Mouse (Mus musculus): ENCODE data around the gene Gm45015. TPM values are rescaled to one million over a fixed set of nuclear protein-coding genes. Genes with fewer than 3 reads are reported as not detected.
"Not testable (repeated sequence)": the region's sequence is repeated elsewhere in the genome, so short reads cannot be mapped to it uniquely, and the experiment has no call there.

Gm45015 gene
- 0.50 and 0.69 TPM in 2 replicates for total RNA-seq (2017)

DNA sequence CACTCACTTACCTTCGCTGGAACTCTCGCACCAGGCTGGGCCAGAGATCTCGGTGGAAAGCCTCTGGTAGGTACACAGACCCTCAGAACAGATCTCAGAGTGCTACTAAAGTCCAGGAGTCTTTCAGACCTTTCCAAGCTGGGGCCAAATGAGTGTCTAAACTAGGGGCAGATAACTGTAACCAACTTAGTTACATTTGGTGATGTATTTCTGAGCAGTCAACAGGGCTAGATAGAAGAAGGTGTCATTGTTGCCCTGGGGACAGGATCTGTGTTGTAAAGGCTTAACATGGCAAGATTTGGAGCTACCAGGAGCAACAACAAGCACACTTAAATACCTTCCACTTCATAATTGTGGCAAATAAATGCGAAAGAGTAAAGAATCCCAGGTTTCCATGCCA, at the start of gene Gm45015:
TSS of gene Gm45015 (minus strand) at position 101 of the 400 bp plus-strand sequence.
- ATAC-seq (replicated peaks in 1 of 2; ENCODE audit: insufficient read depth in 1 of 2, low FRiP score in 2 of 2, low TSS enrichment in 1 of 2, low read depth in 1 of 2, poor library complexity in 2 of 2, severe bottlenecking in 2 of 2): no peak

DNA sequence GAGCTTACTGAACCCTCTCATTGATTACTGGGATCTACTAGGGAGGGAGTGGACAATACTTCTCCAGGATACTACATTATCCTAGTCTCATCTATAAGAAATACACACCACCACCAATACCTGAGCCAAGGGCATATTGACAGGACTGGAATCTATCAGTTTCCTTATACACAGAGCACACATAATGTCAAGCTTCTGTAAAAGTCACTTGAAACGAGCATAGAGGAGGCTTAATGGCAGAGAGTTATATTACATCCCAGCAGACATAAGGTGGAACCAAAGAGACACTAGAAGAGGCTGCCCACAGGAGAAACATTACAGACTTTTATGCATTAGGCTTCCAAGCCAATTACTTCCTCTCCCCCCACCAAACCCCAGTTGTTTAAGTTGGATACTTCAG, 48.3 kb upstream of the Gm45015 start:
- ATAC-seq (replicated peaks in 1 of 2; ENCODE audit: insufficient read depth in 1 of 2, low FRiP score in 2 of 2, low TSS enrichment in 1 of 2, low read depth in 1 of 2, poor library complexity in 2 of 2, severe bottlenecking in 2 of 2): no peak

DNA sequence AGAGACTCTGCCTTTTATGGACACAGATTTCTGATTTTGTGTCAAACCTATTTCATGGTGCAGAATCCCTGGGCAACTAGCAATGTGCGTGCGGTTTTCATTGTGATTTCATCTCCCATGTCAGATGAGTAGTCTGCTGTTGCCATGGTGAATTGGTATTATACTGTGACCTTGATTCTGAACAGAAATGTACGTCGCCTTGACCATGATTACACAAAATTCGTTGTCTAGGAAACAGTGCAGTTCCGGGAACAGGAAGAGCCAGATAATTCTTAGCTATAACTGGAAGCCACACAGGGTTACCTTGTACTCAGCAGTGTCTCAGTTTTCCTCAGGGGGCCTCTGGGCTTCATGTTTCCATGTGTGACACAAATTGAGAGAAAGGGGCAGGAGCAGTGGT, 47.8 kb upstream of the Gm45015 start:
- no peak for ATAC-seq (replicated peaks in 1 of 2; ENCODE audit: insufficient read depth in 1 of 2, low FRiP score in 2 of 2, low TSS enrichment in 1 of 2, low read depth in 1 of 2, poor library complexity in 2 of 2, severe bottlenecking in 2 of 2)

GRCm38 (mm10) chrX:73363291-73363690, 26.7 kb upstream of the Gm45015 start:
- ATAC-seq (replicated peaks in 1 of 2; ENCODE audit: insufficient read depth in 1 of 2, low FRiP score in 2 of 2, low TSS enrichment in 1 of 2, low read depth in 1 of 2, poor library complexity in 2 of 2, severe bottlenecking in 2 of 2): peak; percentile 27 to 42; a peak in 1 of 4 replicates

DNA sequence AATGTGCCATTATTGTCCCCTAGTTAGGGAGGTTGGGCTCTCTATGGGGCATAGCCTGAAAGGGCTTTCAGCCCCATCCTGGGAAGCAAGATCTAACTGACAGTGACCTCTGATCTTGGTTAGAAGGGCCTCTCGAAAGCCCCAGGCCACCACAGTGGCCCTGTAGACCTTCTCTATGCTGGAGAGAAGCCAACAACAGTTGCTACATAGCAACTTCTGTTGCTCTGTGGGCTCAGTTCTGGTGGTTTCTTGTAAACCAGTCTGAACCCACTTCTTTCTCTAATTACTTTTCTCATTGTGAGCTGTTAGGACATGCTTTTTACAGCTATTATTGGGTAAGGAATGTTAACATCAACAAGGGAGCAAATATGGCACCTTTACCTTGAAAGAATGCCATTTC, 20.1 kb upstream of the Gm45015 start:
- no peak for ATAC-seq (replicated peaks in 1 of 2; ENCODE audit: insufficient read depth in 1 of 2, low FRiP score in 2 of 2, low TSS enrichment in 1 of 2, low read depth in 1 of 2, poor library complexity in 2 of 2, severe bottlenecking in 2 of 2)

DNA sequence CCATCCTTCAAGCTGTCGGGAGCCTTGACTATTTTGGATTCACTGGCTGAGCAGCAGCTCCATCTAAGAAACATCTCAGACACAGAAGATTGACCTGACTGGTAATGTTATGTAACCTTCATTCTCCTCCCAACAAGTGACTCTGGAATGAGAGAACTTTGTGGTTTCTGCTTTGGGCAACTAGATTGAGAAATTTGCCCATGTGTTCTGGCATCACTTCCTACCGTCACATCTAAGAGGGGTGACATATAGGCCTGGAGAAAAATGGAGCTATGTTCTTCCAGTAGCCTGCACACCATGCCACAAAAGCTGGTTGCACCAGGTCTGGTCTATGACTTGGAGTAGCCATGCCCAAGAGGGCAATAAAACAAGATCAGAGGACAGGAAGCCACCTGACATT, 19.5 kb upstream of the Gm45015 start:
- peak in 1 of 2 experiments; percentile 56; a peak in 2 of 4 replicates for ATAC-seq (replicated peaks in 1 of 2; ENCODE audit: insufficient read depth in 1 of 2, low FRiP score in 2 of 2, low TSS enrichment in 1 of 2, low read depth in 1 of 2, poor library complexity in 2 of 2, severe bottlenecking in 2 of 2)

- ATAC-seq (replicated peaks in 1 of 2; ENCODE audit: insufficient read depth in 1 of 2, low FRiP score in 2 of 2, low TSS enrichment in 1 of 2, low read depth in 1 of 2, poor library complexity in 2 of 2, severe bottlenecking in 2 of 2): no peak
Measured at GRCm38 (mm10) chrX:73344346-73344745, 7.7 kb upstream of the Gm45015 start.

DNA sequence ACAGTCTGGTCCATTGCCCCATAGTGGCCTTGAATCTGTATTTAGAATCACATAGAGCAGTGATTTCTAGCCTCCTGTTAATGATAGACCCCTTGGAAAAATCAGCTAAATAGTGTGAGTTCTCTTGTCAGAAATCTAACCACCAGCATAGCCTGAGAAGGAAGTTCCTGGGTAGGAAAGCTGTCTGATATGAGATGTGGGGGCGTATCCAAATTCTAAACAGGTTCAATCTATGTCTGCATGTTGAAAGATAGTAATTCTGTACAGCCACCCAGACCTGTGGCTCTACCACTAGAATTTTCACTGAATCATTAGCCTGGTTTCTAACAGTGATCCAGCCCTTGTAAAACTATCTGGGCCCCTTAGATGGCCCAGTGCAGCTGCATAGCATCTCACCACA, 7.2 kb upstream of the Gm45015 start:
- no peak for ATAC-seq (replicated peaks in 1 of 2; ENCODE audit: insufficient read depth in 1 of 2, low FRiP score in 2 of 2, low TSS enrichment in 1 of 2, low read depth in 1 of 2, poor library complexity in 2 of 2, severe bottlenecking in 2 of 2)

- no peak; a peak in 1 of 4 replicates for ATAC-seq (replicated peaks in 1 of 2; ENCODE audit: insufficient read depth in 1 of 2, low FRiP score in 2 of 2, low TSS enrichment in 1 of 2, low read depth in 1 of 2, poor library complexity in 2 of 2, severe bottlenecking in 2 of 2)
Measured at GRCm38 (mm10) chrX:73342941-73343735, 6.5 kb upstream of the Gm45015 start.

- peak; percentile 94 to 96 for ATAC-seq (replicated peaks in 1 of 2; ENCODE audit: insufficient read depth in 1 of 2, low FRiP score in 2 of 2, low TSS enrichment in 1 of 2, low read depth in 1 of 2, poor library complexity in 2 of 2, severe bottlenecking in 2 of 2)
Measured at GRCm38 (mm10) chrX:73342483-73342895, 5.8 kb upstream of the Gm45015 start, which contains the start of gene Zfp275. Zfp275 (plus strand) TSS chrX:73342621.

DNA sequence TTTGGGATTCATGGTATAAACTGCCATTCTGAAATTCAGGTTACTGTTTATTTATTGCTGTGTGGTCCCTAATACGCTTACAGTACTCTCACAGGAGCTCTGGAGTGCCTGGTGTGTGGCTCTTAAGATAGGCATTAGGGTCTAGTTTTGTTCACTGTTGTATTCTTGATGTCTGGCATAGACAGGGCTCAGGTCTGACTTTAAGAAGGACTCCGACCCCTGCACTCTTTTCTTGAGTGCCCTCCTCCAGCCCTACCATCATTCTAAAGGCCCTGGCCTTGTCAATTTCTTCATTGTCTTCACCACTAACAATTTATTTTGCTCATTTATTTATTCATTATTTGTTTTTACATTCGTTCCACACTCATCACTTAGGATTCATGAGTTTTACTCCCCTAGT, 5.4 kb upstream of the Gm45015 start:
- ATAC-seq (replicated peaks in 1 of 2; ENCODE audit: insufficient read depth in 1 of 2, low FRiP score in 2 of 2, low TSS enrichment in 1 of 2, low read depth in 1 of 2, poor library complexity in 2 of 2, severe bottlenecking in 2 of 2): 0 out of 4 replicates have a peak, but pooled peaks of 1 of the 2 experiments have one; percentile 13

DNA sequence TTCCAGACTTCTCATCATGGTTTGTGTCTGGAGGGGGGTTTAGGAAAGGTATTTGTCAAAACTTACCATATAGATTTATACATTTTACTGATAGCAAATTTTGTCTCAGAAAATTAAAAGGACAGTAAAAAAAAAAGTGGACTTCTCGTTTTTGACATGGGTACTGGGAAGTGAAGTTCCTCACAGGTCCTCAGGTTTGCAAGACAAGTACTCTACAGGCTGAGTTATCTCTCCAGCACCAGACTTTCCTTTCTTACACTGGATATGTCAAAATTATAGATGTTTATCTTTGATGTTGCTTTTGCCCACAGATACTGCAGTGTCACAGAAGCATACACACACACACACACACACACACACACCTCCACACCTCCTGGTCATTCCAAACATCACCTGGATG, 4.8 kb upstream of the Gm45015 start:
- no peak for ATAC-seq (replicated peaks in 1 of 2; ENCODE audit: insufficient read depth in 1 of 2, low FRiP score in 2 of 2, low TSS enrichment in 1 of 2, low read depth in 1 of 2, poor library complexity in 2 of 2, severe bottlenecking in 2 of 2)

DNA sequence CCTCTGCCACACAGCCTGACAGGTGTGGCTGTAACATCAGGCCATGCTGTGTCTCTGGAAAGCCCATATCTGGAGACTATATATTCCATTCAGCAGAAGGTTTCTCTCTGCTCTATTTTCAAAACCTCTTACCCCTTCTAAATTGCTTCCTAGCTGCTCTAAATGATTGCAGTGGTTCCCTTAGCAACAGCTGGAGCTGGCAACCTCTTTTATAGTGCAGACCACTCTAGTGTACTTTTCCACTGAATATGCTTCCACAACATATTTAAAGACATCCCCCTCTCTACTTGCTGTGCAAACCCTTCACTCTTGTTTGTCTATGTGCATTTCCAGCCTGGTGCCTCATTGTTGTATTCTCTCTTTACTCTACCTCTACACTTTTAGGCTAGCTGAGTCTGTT, 3.1 kb downstream of the Gm45015 start:
- ATAC-seq (replicated peaks in 1 of 2; ENCODE audit: insufficient read depth in 1 of 2, low FRiP score in 2 of 2, low TSS enrichment in 1 of 2, low read depth in 1 of 2, poor library complexity in 2 of 2, severe bottlenecking in 2 of 2): no peak

- no peak for ATAC-seq (replicated peaks in 1 of 2; ENCODE audit: insufficient read depth in 1 of 2, low FRiP score in 2 of 2, low TSS enrichment in 1 of 2, low read depth in 1 of 2, poor library complexity in 2 of 2, severe bottlenecking in 2 of 2)
Measured at GRCm38 (mm10) chrX:73327215-73327614, 9.4 kb downstream of the Gm45015 start.

DNA sequence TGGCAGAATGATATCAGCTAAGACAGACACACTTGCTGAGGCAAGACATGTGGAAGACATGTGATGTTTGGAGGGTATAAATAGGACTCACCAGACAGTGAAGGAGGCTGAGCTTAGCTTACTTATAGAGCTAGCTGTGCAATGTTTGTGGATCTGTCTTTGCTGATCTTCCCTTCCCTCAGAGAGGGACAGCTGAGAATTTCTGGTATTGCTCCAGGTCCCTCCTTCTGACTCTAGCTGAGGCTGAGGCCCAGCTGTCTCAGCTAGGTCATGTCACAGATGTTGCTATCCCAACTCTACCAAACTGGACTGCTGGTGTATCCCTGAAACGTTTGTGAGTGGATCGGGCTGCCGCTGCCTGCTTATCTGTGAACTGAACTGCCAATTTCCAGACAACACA, 15.6 kb downstream of the Gm45015 start:
- ATAC-seq (replicated peaks in 1 of 2; ENCODE audit: insufficient read depth in 1 of 2, low FRiP score in 2 of 2, low TSS enrichment in 1 of 2, low read depth in 1 of 2, poor library complexity in 2 of 2, severe bottlenecking in 2 of 2): no peak

DNA sequence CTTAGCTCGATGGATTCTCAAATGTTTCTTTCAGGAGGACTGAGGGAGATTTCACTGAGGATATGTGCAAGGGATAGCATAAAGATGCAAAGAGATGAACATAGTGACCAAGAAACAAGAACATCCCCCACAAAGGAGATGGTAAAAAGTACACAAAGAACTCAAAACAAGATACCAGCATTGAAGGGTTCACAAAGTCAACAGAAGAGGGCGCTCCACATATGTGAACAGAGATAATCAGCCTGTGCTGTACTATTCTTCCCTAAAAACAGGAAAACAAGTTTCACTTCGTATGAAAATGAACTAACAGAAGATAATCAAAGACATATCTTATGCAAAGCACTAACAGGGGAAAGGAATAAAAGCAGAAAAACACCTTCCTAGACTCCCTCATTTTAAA, 24.1 kb downstream of the Gm45015 start:
- no peak for ATAC-seq (replicated peaks in 1 of 2; ENCODE audit: insufficient read depth in 1 of 2, low FRiP score in 2 of 2, low TSS enrichment in 1 of 2, low read depth in 1 of 2, poor library complexity in 2 of 2, severe bottlenecking in 2 of 2)

DNA sequence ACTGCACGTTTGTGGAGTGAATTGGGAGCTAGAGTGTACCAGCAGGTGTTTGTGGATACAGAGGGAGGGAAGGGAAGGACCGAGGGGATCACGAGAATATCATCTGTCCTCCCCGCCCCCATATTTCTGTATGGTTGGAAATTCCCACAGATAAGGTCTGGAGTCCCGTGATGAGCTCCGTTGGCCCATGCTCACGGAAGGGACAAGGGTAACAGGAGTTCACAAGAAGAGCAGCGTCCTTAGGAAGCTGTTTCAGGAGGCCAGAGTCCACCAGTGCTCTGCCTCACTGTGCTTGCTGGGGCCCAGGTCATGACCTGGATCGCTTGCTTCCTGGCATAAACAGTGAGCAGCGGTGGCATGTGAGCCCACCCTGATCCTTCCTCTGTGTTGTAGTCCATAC, 40.9 kb downstream of the Gm45015 start:
- not testable (repeated sequence) for ATAC-seq (replicated peaks in 1 of 2; ENCODE audit: insufficient read depth in 1 of 2, low FRiP score in 2 of 2, low TSS enrichment in 1 of 2, low read depth in 1 of 2, poor library complexity in 2 of 2, severe bottlenecking in 2 of 2)

- not testable (repeated sequence) for ATAC-seq (replicated peaks in 1 of 2; ENCODE audit: insufficient read depth in 1 of 2, low FRiP score in 2 of 2, low TSS enrichment in 1 of 2, low read depth in 1 of 2, poor library complexity in 2 of 2, severe bottlenecking in 2 of 2)
Measured at GRCm38 (mm10) chrX:73292876-73293275, 43.8 kb downstream of the Gm45015 start, which contains the start of the genes Xlr5a and Xlr5c. Xlr5a (minus strand) TSS chrX:73292976. Xlr5c (minus strand) TSS chrX:73292976.

Measured in hematopoietic stem cell, adult 5-6 weeks (primary cell).